Mouse (Mus musculus) heart, embryonic 10.5 days (tissue): ENCODE measurements around the gene Zfp874b. TPM values are rescaled to one million over a fixed set of nuclear protein-coding genes. Genes with fewer than 3 reads are reported as not detected.
"Not testable (repeated sequence)": the region's sequence is repeated elsewhere in the genome, so short reads cannot be mapped to it uniquely, and the experiment has no call there.

Experiments used
- DNase-seq: peaks from one replicate; pipeline ENCODE4 v3.0.0-alpha.2; 2017; ENCODE audit warnings: low spot score
- H3K27ac ChIP-seq: fragments of 300-500 bp; sonication (generic); 2 replicates; pipeline ENCODE4 v1.5.1; 2016; ENCODE audit warnings: mild to moderate bottlenecking
- H3K27me3 ChIP-seq: fragments of 300-500 bp; sonication (generic); 2 replicates; pipeline ENCODE4 v1.6.1; 2016; ENCODE audit warnings: mild to moderate bottlenecking; ENCODE audit not compliant: poor library complexity, insufficient read depth, severe bottlenecking
- H3K36me3 ChIP-seq: fragments of 300-500 bp; sonication (generic); 2 replicates; pipeline ENCODE4 v1.6.1; 2016; ENCODE audit warnings: mild to moderate bottlenecking, moderate library complexity
- H3K4me1 ChIP-seq: fragments of 300-500 bp; sonication (generic); 2 replicates; pipeline ENCODE4 v1.6.1; 2016; ENCODE audit warnings: mild to moderate bottlenecking
- H3K4me3 ChIP-seq: fragments of 300-500 bp; sonication (generic); 2 replicates; pipeline ENCODE4 v1.5.1; 2016; ENCODE audit warnings: mild to moderate bottlenecking, moderate library complexity
- H3K9me3 ChIP-seq: fragments of 300-500 bp; sonication (generic); 2 replicates; pipeline ENCODE4 v1.6.1; 2016; ENCODE audit warnings: mild to moderate bottlenecking, moderate library complexity
- WGBS: fragments of 180-500 bp; shearing (Covaris S2); methylation state at CpG from one replicate; pipeline ENCODE4 v1.1.7; 2016; 5-methylcytosine and 5-hydroxymethylcytosine counted together
- polyA plus RNA-seq: library from polyadenylated mRNA; unstranded; fragments of >200 nt; fragmentation: Nextera tagmentation; extraction: Ambion mirVana; gene quantifications from 2 replicates; pipeline ENCODE4 v1.2.1, GENCODE M21; 2016

Gene Zfp874b
- polyA plus RNA-seq, 1 experiment from 2014 or later = 2.1 TPM

GRCm38 (mm10) chr13:67451172-67452020, 32.7 kb downstream of the Zfp874b start, which contains the start of gene Zfp874a:
TSS of gene Zfp874a (minus strand) at chr13:67451624.
- Histone ChIP-seq H3K9me3 (no peaks in the 10 kb centered on the region), H3K36me3 (peaks cover 16% of the 10 kb centered on the region), H3K4me1 (no peaks in the 10 kb centered on the region), H3K27ac (peak within 1 kb of the TSS; percentile 82), H3K4me3 (peak within 1 kb of the TSS; percentile 69), H3K27me3 (no peaks in the 10 kb centered on the region)
- peak; percentile 93 for DNase-seq
- 2% methylated on average over 20 of the region's 20 CpGs for WGBS

GRCm38 (mm10) chr13:67437095-67437494, 47.0 kb downstream of the Zfp874b start:
- not testable (repeated sequence) for H3K4me3 ChIP-seq, H3K27ac ChIP-seq, DNase-seq, H3K27me3 ChIP-seq, H3K4me1 ChIP-seq, H3K9me3 ChIP-seq
- 0 out of 2 replicates have a peak, but pooled peaks cover 11% of the 10 kb centered on the region for H3K36me3 ChIP-seq
- 100% methylated on average over 1 of the region's 3 CpGs for WGBS

DNA sequence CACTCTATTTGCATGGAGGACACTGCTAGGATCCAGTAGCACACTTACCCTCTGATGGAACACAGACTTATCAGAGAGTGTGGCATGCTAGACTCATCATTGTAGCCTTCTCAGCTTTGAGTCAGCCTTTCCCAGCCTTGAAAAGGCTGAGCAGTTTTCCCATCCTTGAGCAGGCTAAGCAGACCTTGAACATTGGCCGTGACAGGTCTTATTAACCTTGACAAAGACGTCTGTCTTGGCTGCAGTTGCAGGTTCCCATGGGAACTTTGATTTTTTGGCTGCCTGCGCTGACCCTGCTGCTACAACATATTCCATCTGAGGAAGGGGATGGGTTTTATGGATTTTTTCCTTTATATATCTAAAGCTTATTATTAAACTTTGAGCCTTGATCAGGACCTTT, 55.9 kb downstream of the Zfp874b start:
- Histone ChIP-seq H3K27ac (no peak overlapping the region), H3K9me3 (no peaks in the 10 kb centered on the region), H3K36me3 (no peaks in the 10 kb centered on the region), H3K4me3 (no peak overlapping the region), H3K4me1 (no peaks in the 10 kb centered on the region), H3K27me3 (no peaks in the 10 kb centered on the region)
- no peak for DNase-seq
- 65% methylated on average over 3 of the region's 3 CpGs for WGBS

GRCm38 (mm10) chr13:67425699-67426098, 58.4 kb downstream of the Zfp874b start:
- H3K36me3 ChIP-seq, H3K27ac ChIP-seq, H3K9me3 ChIP-seq, H3K27me3 ChIP-seq, H3K4me3 ChIP-seq, H3K4me1 ChIP-seq, DNase-seq: not testable (repeated sequence)

DNA sequence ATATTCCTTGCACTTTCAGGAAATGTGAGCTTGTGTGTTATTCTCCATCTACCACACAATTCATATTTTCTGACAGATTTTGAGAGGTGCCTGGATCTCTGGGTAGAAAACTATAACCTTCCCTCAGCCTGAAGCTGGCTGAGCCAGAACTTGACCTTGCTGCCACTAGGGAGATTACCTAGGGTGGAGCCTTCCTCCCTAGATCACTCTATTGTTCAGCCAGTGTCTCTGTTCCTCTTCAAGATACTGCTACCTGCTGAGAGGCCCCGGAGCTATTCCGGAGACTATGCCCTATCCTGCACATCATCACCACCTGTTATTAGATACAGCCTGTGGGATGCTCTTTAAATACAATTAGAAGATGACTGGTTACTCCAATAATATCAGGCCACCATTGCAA, 61.5 kb downstream of the Zfp874b start:
- not testable (repeated sequence) for H3K27me3 ChIP-seq, DNase-seq, H3K36me3 ChIP-seq, H3K4me1 ChIP-seq, H3K4me3 ChIP-seq, H3K27ac ChIP-seq, H3K9me3 ChIP-seq
- WGBS = 83% methylated on average over 2 of the region's 2 CpGs

Other genes starting within 250 kb of the Zfp874b start
- 1.4 and 1.6 TPM in 2 replicates for gene Zfp458, start 205.8 kb downstream of the Zfp874b start, polyA plus RNA-seq
- 0.40 and 0.86 TPM in 2 replicates for gene Zfp457, start 177.8 kb downstream of the Zfp874b start, polyA plus RNA-seq
- 1.5 and 2.6 TPM in 2 replicates for gene Zfp595, start 151.7 kb downstream of the Zfp874b start, polyA plus RNA-seq
- not detected in 2 replicates for gene Gm28044, start 123.7 kb downstream of the Zfp874b start, polyA plus RNA-seq
- gene Zfp953, start 123.7 kb downstream of the Zfp874b start, polyA plus RNA-seq = 0.59 and 0.84 TPM in 2 replicates
- gene Gm28041, start 108.5 kb downstream of the Zfp874b start, polyA plus RNA-seq = 0.25 and 0.57 TPM in 2 replicates
- gene Zfp456, start 108.4 kb downstream of the Zfp874b start, polyA plus RNA-seq = 1.2 and 1.4 TPM in 2 replicates
- 3.4 and 4.0 TPM in 2 replicates for gene Zfp429, start 84.4 kb downstream of the Zfp874b start, polyA plus RNA-seq
- 0.69 and 1.2 TPM in 2 replicates for gene Zfp459, start 62.8 kb downstream of the Zfp874b start, polyA plus RNA-seq
- gene Zfp874a, start 32.6 kb downstream of the Zfp874b start, polyA plus RNA-seq = 5.7 and 6.2 TPM in 2 replicates
- 9.6 and 12.9 TPM in 2 replicates for gene Zfp58, start 16.3 kb upstream of the Zfp874b start, polyA plus RNA-seq
- not detected in 2 replicates for gene Gm26965, start 41.9 kb upstream of the Zfp874b start, polyA plus RNA-seq
- 14.9 and 16.7 TPM in 2 replicates for gene Zfp87, start 41.9 kb upstream of the Zfp874b start, polyA plus RNA-seq
- 11.4 and 11.7 TPM in 2 replicates for gene Zfp748, start 69.6 kb upstream of the Zfp874b start, polyA plus RNA-seq
- 2.1 and 2.6 TPM in 2 replicates for gene Zfp729b, start 125.4 kb upstream of the Zfp874b start, polyA plus RNA-seq
- gene Gm49345, start 153.5 kb upstream of the Zfp874b start, polyA plus RNA-seq = not detected in 2 replicates
- 1.2 and 2.3 TPM in 2 replicates for gene Zfp729a, start 153.5 kb upstream of the Zfp874b start, polyA plus RNA-seq
- 7.5 TPM in 2 replicates for gene Zfp738, start 202.8 kb upstream of the Zfp874b start, polyA plus RNA-seq
- gene Zfp65, start 244.9 kb upstream of the Zfp874b start, polyA plus RNA-seq = 4.3 and 4.7 TPM in 2 replicates